Mouse (Mus musculus): ENCODE measurements at regions not wholly inside any gene's neighbourhood (a gene's known extent, or its start where the extent isn't known, plus 50 kb on each side); places are given as distances from the start of the nearest gene placed in this dataset.

DNA sequence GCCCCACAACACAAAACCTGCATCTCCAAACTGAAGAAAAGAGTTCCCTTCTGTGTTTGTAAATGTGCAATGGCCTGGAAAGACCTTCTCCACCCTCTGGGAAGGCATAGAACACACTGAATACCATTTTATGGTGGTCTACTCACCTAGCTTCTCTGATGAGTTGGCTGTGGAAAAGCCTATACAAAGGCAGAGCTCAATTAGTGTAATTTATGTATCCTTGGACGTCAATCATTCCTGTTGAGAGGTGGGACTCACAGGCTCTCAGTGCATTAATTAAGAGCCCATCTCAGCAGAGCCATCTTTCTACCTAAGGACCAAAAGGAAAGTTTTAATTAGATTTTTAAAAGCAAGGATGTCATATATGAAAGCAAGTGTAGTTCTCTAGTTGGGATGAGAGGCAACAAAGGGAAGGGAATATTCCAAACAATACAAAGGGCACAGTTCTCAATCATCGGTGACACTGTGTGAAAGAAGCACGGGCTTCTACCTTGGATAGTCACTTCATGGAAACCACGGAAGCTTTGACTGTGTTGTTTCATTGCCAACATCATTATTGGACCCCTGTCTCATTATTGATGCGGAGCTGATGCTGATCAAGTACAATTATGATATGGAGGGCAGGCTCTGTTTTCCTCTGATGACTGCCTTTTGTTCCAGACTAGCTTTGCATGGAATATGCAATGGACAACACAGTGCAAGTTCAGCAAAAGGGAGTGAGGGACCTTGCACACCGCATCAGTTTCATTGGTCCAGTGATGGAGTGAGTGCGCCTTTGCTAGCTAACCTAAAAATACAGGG is 392.5 kb upstream of the Tenm3 start:
- DNase-seq (ENCODE audit: low spot score), result no peak

- DNase-seq (ENCODE audit: low spot score), result no peak
Observed at GRCm38 (mm10) chr8:49223841-49224420, 380.2 kb upstream of the Tenm3 start.

DNA sequence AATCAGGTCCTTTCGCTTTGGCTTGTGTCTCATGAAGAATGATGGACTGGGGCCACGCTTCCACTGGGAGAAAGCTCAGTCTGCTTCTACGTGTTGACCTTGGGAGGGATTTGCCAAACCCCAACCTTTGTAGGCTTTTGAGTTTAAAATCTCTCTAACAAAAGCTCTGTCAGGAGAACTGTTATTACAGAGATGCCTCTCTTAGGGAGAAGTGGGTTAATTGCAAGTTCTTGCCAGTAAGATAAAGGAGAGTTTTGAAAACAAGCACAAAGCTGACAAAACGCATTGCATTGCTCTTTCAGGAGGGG is 351.5 kb upstream of the Tenm3 start:
- DNase-seq (ENCODE audit: low spot score), result no peak

- no peak for DNase-seq (ENCODE audit: low spot score)
Observed at GRCm38 (mm10) chr8:49194592-49195332, 351.0 kb upstream of the Tenm3 start.

DNA sequence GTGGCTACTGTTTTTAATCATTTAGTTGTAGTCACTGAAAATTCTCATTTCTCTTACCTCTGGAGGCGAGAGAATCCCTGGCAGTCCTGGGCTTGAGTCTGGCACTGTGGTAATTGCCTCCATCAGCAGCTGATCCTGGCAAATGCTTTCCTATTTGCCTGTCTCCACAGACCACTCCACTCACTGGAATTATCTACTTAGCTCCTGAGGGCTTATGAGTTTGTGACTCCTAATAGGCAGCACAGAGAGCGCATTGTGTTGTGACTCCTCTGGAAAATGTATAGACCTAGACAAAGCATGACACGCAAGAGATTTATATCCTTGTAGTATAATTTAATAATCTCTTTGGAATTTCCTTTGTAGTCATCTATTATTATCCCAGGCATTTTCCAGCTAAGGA is 343.1 kb upstream of the Tenm3 start:
- DNase-seq (ENCODE audit: low spot score), result no peak

GRCm38 (mm10) chr8:49175386-49175785 is 331.6 kb upstream of the Tenm3 start:
- no peak for DNase-seq (ENCODE audit: low spot score)

GRCm38 (mm10) chr8:49174956-49175355 is 331.2 kb upstream of the Tenm3 start:
- DNase-seq (ENCODE audit: low spot score), result no peak

- DNase-seq (ENCODE audit: low spot score), result no peak
Observed at GRCm38 (mm10) chr8:49159318-49159717, 315.6 kb upstream of the Tenm3 start.

DNA sequence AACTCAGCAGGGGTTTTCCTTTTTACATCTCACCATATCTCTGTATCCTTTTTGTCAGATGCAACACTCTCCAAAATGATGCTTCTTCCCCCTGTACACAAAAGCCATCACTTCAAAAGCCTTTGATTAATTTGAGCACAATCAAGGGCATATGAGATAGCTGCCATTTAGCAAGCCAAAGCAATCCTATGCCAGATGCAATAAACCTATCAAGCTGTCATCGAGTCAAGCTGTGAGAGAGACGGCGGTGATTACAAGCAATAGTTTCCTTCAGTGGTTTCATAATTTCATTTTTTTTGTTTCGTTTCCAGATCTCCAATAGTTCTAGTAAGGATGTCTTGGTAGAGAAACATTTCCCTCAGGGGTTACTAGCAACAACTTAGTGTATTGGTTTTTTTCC is 314.4 kb upstream of the Tenm3 start:
- no peak for DNase-seq (ENCODE audit: low spot score)

DNA sequence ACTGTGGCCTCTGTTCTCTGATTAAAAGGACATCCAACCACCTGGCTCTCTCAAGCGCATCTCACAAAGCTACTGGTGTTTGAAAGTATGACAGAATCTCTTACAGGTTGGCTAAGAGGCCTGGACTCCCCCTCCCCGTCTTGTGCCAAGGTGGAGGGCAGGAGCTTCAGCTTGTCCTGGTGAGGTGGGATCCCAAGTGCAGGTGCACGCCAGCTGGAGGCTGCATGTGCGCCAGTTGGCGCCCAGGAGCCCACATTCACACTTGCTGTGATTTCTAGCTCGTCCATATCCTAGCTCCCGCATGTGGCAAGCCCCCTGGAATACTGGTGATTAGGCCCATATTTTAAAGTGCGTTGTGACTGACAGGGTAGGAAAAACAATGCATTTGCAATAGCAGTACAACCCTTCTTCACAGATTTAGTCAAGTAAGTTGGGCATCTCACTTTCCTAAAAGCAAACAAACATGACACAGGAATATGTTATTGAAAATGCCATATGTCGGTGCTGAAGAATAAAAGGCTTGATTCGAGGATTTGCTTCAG is 292.8 kb upstream of the Tenm3 start:
- DNase-seq (ENCODE audit: low spot score), result no peak

GRCm38 (mm10) chr8:49109095-49109494 is 265.3 kb upstream of the Tenm3 start:
- DNase-seq (ENCODE audit: low spot score), result no peak

- DNase-seq (ENCODE audit: low spot score), result no peak
Observed at GRCm38 (mm10) chr8:49108665-49109064, 264.9 kb upstream of the Tenm3 start.

- no peak for DNase-seq (ENCODE audit: low spot score)
Observed at GRCm38 (mm10) chr8:49106531-49106930, 262.8 kb upstream of the Tenm3 start.

DNA sequence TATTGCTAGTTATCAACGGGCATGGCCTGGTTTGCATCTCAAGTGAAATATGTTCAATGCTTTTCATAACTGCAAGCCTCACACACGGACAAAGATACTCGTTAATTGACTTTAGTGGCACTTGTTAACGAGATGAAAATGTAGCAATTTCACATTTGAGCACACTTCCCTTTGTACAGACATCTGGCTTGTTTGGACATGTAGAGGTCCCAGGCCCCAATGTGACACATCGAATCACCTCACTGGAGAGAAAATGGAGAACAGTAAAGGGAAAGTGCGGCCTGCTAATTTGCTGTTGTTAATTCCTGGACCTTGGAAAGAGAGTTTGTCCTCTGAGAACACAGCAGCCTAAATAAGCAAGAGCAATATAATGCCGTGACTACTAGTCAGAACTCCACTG is 257.4 kb upstream of the Tenm3 start:
- no peak for DNase-seq (ENCODE audit: low spot score)

- DNase-seq (ENCODE audit: low spot score), result no peak
Observed at GRCm38 (mm10) chr8:49084191-49084875, 240.6 kb upstream of the Tenm3 start.

DNA sequence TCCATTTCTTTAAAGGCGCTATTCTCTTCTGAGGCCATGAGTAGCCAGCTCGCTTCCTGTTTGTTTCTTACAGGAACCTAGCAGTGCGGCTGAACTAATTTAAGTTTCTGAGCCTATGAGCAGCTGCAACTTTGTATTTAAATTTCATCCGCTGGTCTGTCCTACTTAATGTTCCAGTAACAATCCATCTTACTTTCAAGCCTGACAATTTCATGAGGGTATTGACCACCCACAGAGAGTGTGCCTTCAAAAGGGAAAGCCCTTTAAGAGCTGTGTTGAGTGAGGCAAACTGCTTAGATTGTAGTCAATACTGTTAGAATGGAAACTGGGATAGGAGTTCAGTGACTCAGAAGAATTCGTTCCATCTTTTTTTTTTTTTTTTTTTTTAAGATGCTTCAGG is 225.7 kb upstream of the Tenm3 start:
- no peak for DNase-seq (ENCODE audit: low spot score)

- no peak for DNase-seq (ENCODE audit: low spot score)
Observed at GRCm38 (mm10) chr8:49063256-49063655, 219.5 kb upstream of the Tenm3 start.

DNA sequence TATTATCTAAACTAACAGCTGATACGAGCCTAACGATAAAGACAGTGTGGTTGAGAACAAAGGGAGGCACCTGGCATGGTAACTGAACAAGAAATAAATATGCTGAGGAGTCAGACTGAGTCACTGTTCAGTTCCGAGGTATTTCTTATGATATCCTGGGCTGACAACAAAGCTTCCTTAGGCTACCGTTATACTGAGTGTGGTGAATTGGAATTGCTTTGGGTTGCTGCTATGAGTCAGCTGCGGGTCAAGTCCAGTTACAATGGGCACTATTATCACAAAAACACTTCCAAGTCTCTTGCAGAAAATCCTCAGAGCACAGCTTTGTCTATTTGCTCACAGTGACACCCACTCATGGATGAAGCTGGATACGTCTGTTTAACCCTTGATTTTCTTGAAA is 199.5 kb upstream of the Tenm3 start:
- no peak for DNase-seq (ENCODE audit: low spot score)

GRCm38 (mm10) chr8:49035970-49036700 is 192.4 kb upstream of the Tenm3 start:
- DNase-seq (ENCODE audit: low spot score), result no peak

DNA sequence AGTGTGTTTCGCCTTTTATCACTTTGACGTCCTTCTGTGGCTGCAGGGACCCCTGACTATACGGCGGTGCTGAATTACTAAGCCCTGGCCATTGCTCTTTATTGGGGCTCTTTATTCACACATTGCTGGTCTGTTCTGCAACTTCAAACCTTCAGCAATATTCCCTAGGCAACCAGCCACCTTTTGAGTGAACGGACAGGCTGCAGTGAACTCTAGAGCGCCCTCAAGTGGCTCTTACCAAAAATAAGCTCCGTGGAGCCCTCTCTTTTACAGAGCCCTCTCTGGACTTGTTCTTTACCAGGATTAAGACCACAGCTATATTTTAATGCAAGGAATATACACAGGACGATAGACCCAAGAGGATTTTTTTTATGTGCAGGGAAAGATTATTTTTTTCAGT is 191.8 kb upstream of the Tenm3 start:
- DNase-seq (ENCODE audit: low spot score), result peak; percentile 7

GRCm38 (mm10) chr8:49030255-49030654 is 186.5 kb upstream of the Tenm3 start:
- DNase-seq (ENCODE audit: low spot score), result no peak

- DNase-seq (ENCODE audit: low spot score), result no peak
Observed at GRCm38 (mm10) chr8:49017741-49018140, 174.0 kb upstream of the Tenm3 start.

Measured in ovary, postnatal 36 days (tissue).